In genomic region chr2:114439668-114440067, GRCm38 (mm10) we compare ENCODE assay signal across 9 mouse cellular contexts.
DNase-seq lines count a peak whose midpoint lies in the region; ATAC-seq and TF ChIP-seq lines count a peak whose summit lies in the region.
"Had no signal": no experiment of that assay in that cellular context is flagged by ENCODE, and none has a peak within 500 bp of the region (broad histone marks: within the 10 kb centered on the region; RNA-seq: fewer than 3 reads in every experiment).

No protein-coding gene starts in this region.

- no peak for TF ChIP-seq POLR2A in MEL (IDR thresholded peaks at IDR 0.05; ENCODE audit: control insufficient read depth in 1 of 2, insufficient read depth in 1 of 2, low read depth in 1 of 2, low read length in 2 of 2, poor library complexity in 1 of 2)

- H3K9ac ChIP-seq in liver, postnatal 0 days (replicated peaks) = no peak overlapping the region
- H3K9ac ChIP-seq in liver, embryonic 12.5 days = no peak overlapping the region
- H3K9ac ChIP-seq in MEL (ENCODE audit: control insufficient read depth, low read depth, low read length, poor library complexity, severe bottlenecking) = no peak overlapping the region
- H3K9ac ChIP-seq in liver, embryonic 11.5 days (ENCODE audit: low read depth, low read length) = no peak overlapping the region
- H3K9ac ChIP-seq: stomach, embryonic 15.5 days had no signal

- ATAC-seq in frontal cortex, adult (ENCODE audit: low TSS enrichment) = peak; percentile 67; the same call in 1 of the 2 replicates
- ATAC-seq in liver, postnatal 0 days = no peak
- ATAC-seq in liver, embryonic 12.5 days = no peak
- ATAC-seq in liver, embryonic 11.5 days (replicated peaks; ENCODE audit: low FRiP score) = no peak

- 58% methylated on average over 1 of the region's 1 CpGs for WGBS in liver, postnatal 0 days (ENCODE audit: insufficient replicate concordance)
- whole genome bisulfite sequencing in liver, embryonic 12.5 days (ENCODE audit: insufficient replicate concordance) = 56% methylated on average over 1 of the region's 1 CpGs
- WGBS in liver, embryonic 11.5 days = 53% methylated on average over 1 of the region's 1 CpGs

- no peaks in the 10 kb centered on the region for H3K9me3 ChIP-seq in liver, postnatal 0 days (ENCODE audit: low read length)
- no peaks in the 10 kb centered on the region for H3K9me3 ChIP-seq in liver, embryonic 12.5 days (replicated peaks)
- no peaks in the 10 kb centered on the region for H3K9me3 ChIP-seq in MEL (replicated peaks; ENCODE audit: insufficient read depth, low read length)
- H3K9me3 ChIP-seq in liver, embryonic 11.5 days (ENCODE audit: control insufficient read depth, low read length) = no peaks in the 10 kb centered on the region
- H3K9me3 ChIP-seq: stomach, embryonic 15.5 days had no signal

- no peak for TF ChIP-seq EP300 in liver, postnatal 0 days (IDR thresholded peaks at IDR 0.05; ENCODE audit: low read depth)
- TF ChIP-seq EP300 in MEL (IDR thresholded peaks at IDR 0.05; ENCODE audit: low read depth in 1 of 2, low read length in 2 of 2) = no peak

- peak; percentile 43 for TF ChIP-seq CTCF in liver, postnatal 0 days (IDR thresholded peaks at IDR 0.05; ENCODE audit: low read depth)
- peak in 1 of 3 experiments; percentile 55; a peak in 2 of 6 replicates for TF ChIP-seq CTCF in MEL (IDR thresholded peaks at IDR 0.05 in 2 of 3, conservative IDR thresholded peaks at IDR 0.05 in 1 of 3; ENCODE audit: control insufficient read depth in 1 of 3, insufficient read depth in 1 of 3, low read depth in 2 of 3, low read length in 3 of 3, poor library complexity in 1 of 3, severe bottlenecking in 1 of 3)

- TF ChIP-seq RAD21 in MEL (IDR thresholded peaks at IDR 0.05; ENCODE audit: low read depth, low read length) = peak; percentile 69

- no peaks in the 10 kb centered on the region for H3K36me3 ChIP-seq in liver, postnatal 0 days (replicated peaks; ENCODE audit: insufficient read depth, low read length)
- no peaks in the 10 kb centered on the region for H3K36me3 ChIP-seq in liver, embryonic 12.5 days
- H3K36me3 ChIP-seq in MEL (ENCODE audit: control insufficient read depth in 1 of 2, insufficient read depth in 2 of 2, low read length in 2 of 2) = no peaks in the 10 kb centered on the region
- H3K36me3 ChIP-seq in liver, embryonic 11.5 days (ENCODE audit: control insufficient read depth, insufficient read depth, low read length) = no peaks in the 10 kb centered on the region
- H3K36me3 ChIP-seq: stomach, embryonic 15.5 days had no signal

- no peaks in the 10 kb centered on the region for H3K4me1 ChIP-seq in liver, postnatal 0 days (ENCODE audit: insufficient read depth)
- no peaks in the 10 kb centered on the region for H3K4me1 ChIP-seq in liver, embryonic 12.5 days
- no peaks in the 10 kb centered on the region for H3K4me1 ChIP-seq in MEL (ENCODE audit: control insufficient read depth in 1 of 2, insufficient read depth in 2 of 2, low read length in 2 of 2)
- H3K4me1 ChIP-seq in liver, embryonic 11.5 days (replicated peaks; ENCODE audit: control insufficient read depth, insufficient read depth, low read length) = no peaks in the 10 kb centered on the region
- H3K4me1 ChIP-seq: stomach, embryonic 15.5 days had no signal

- H3K79me2 ChIP-seq in MEL (ENCODE audit: control insufficient read depth, insufficient read depth, low read length, poor library complexity) = no peaks in the 10 kb centered on the region

- H3K27ac ChIP-seq in liver, postnatal 0 days (ENCODE audit: low read depth) = no peak overlapping the region
- H3K27ac ChIP-seq in liver, embryonic 12.5 days = no peak overlapping the region
- no peak overlapping the region for H3K27ac ChIP-seq in MEL (ENCODE audit: control insufficient read depth, low read depth, low read length)
- H3K27ac ChIP-seq in liver, embryonic 11.5 days (ENCODE audit: low read depth, low read length) = no peak overlapping the region
- H3K27ac ChIP-seq: stomach, embryonic 15.5 days had no signal

- no peak for DNase-seq in frontal cortex, postnatal 14 days (ENCODE audit: low spot score in 2 of 2)
- no peak for DNase-seq in liver, postnatal 0 days
- DNase-seq in MEL (ENCODE audit: low read depth, low spot score) = peak; percentile 22
- DNase-seq in embryo, embryonic 9.5 days (ENCODE audit: extremely low spot score) = peak; percentile 24
- DNase-seq in gastrocnemius, adult 8-10 months (ENCODE audit: low spot score in 2 of 2) = no peak
- DNase-seq in liver, embryonic 11.5 days (ENCODE audit: low spot score) = no peak

- no peak overlapping the region for H3K4me2 ChIP-seq in liver, postnatal 0 days (ENCODE audit: low read depth, low read length)
- no peak overlapping the region for H3K4me2 ChIP-seq in liver, embryonic 12.5 days
- no peak overlapping the region for H3K4me2 ChIP-seq in liver, embryonic 11.5 days
- H3K4me2 ChIP-seq: stomach, embryonic 15.5 days had no signal

- H3K4me3 ChIP-seq in liver, postnatal 0 days (ENCODE audit: low read depth, low read length) = no peak overlapping the region
- H3K4me3 ChIP-seq in liver, embryonic 12.5 days = no peak overlapping the region
- H3K4me3 ChIP-seq in MEL (ENCODE audit: control insufficient read depth in 1 of 2, insufficient read depth in 1 of 2, low read depth in 2 of 2, low read length in 2 of 2) = no peak overlapping the region
- H3K4me3 ChIP-seq in liver, embryonic 11.5 days (ENCODE audit: low read depth, low read length) = no peak overlapping the region
- H3K4me3 ChIP-seq: stomach, embryonic 15.5 days had no signal

- H3K27me3 ChIP-seq in liver, postnatal 0 days (ENCODE audit: insufficient read depth, low read length) = no peaks in the 10 kb centered on the region
- no peaks in the 10 kb centered on the region for H3K27me3 ChIP-seq in liver, embryonic 12.5 days (replicated peaks)
- no peaks in the 10 kb centered on the region; a peak in 2 of 4 replicates for H3K27me3 ChIP-seq in MEL (ENCODE audit: control insufficient read depth in 1 of 2, insufficient read depth in 2 of 2, low read length in 2 of 2)
- no peaks in the 10 kb centered on the region for H3K27me3 ChIP-seq in liver, embryonic 11.5 days (replicated peaks; ENCODE audit: control insufficient read depth, insufficient read depth, low read length)
- H3K27me3 ChIP-seq: stomach, embryonic 15.5 days had no signal

TF ChIP-seq in MEL, 35 proteins besides CTCF, POLR2A, EP300 and RAD21:
- TF ChIP-seq JUND (IDR thresholded peaks at IDR 0.05; ENCODE audit: low read depth, low read length) (no peak), SMC3 (IDR thresholded peaks at IDR 0.05; ENCODE audit: low read depth, low read length) (peak; percentile 48), NRF1 (IDR thresholded peaks at IDR 0.05; ENCODE audit: insufficient read depth, low read depth, low read length, poor library complexity, severe bottlenecking) (no peak), ZC3H11A (IDR thresholded peaks at IDR 0.05; ENCODE audit: low read depth, low read length) (peak; percentile 17; the same call in 1 of the 2 replicates)
TF ChIP-seq in MEL: peak in this region for 2.

Comparison
In these comparisons a context has a peak if more than half of its experiments do, and no peak if none do; other contexts are left out.
1. DNase-seq: peak in MEL (single experiment) and embryo, embryonic 9.5 days (single experiment); none in frontal cortex, postnatal 14 days (0 of 2), liver, postnatal 0 days (single experiment), gastrocnemius, adult 8-10 months (0 of 2) and liver, embryonic 11.5 days (single experiment).